Mouse (Mus musculus) liver, embryonic 14.5 days (tissue): ENCODE results near the gene Recql. TPM values are rescaled to one million over a fixed set of nuclear protein-coding genes. Genes with fewer than 3 reads are reported as not detected.

Experiments used
- ATAC-seq: fragments of 200-750 bp; cut with Nextera tagmentation; 2 replicates; pipeline ENCODE4 v1.8.0; 2017; ENCODE audit warnings: moderate number of reproducible peaks, mild to moderate bottlenecking, moderate library complexity; ENCODE audit not compliant: insufficient read depth
- DNase-seq, 3 experiments: peaks; one replicate each; pipeline ENCODE4 v3.0.0-alpha.2; 2012 to 2013; ENCODE audit warnings: low read depth in 3 of 3, low spot score in 3 of 3
- H3K27ac ChIP-seq: fragments of 300-500 bp; sonication (generic); 2 replicates; pipeline ENCODE4 v1.5.1; 2014; ENCODE audit warnings: moderate library complexity, mild to moderate bottlenecking, control low read depth, inconsistent platforms
- H3K27me3 ChIP-seq: fragments of 300-500 bp; sonication (generic); 2 replicates; pipeline ENCODE4 v1.6.1; 2014; ENCODE audit warnings: mild to moderate bottlenecking, low read length, moderate library complexity; ENCODE audit not compliant: control insufficient read depth, insufficient read depth
- H3K36me3 ChIP-seq: fragments of 300-500 bp; sonication (generic); replicated peaks from 2 replicates; pipeline ENCODE4 v1.6.1; 2014; ENCODE audit warnings: low read depth; ENCODE audit not compliant: control insufficient read depth, insufficient read depth
- H3K4me1 ChIP-seq, 2 experiments: fragments of 200-500 bp in 1 of 2; fragments of 300-500 bp in 1 of 2; sonication (generic) in 1 of 2; replicated peaks; 2 replicates each; pipeline ENCODE4 v1.6.1; 2012 to 2014; ENCODE audit warnings: antibody characterized with exemption in 1 of 2, inconsistent platforms in 1 of 2, low read length in 1 of 2; ENCODE audit not compliant: control insufficient read depth in 2 of 2, insufficient read depth in 2 of 2
- H3K4me2 ChIP-seq: fragments of 300-500 bp; sonication (generic); 2 replicates; pipeline ENCODE4 v1.6.1; 2014; ENCODE audit warnings: low read depth, mild to moderate bottlenecking, control low read depth, moderate library complexity
- H3K4me3 ChIP-seq, 2 experiments: fragments of 200-500 bp in 1 of 2; fragments of 300-500 bp in 1 of 2; sonication (generic) in 1 of 2; 2 replicates each; pipeline ENCODE4 v1.5.1; 2012 to 2014; ENCODE audit warnings: low read depth in 2 of 2, low read length in 2 of 2, mild to moderate bottlenecking in 2 of 2, control low read depth in 1 of 2, inconsistent platforms in 1 of 2, moderate library complexity in 1 of 2; ENCODE audit not compliant: insufficient read depth in 1 of 2
- H3K9ac ChIP-seq: fragments of 300-500 bp; sonication (generic); replicated peaks from 2 replicates; pipeline ENCODE4 v1.6.1; 2014; ENCODE audit warnings: mild to moderate bottlenecking, control low read depth, moderate library complexity
- H3K9me3 ChIP-seq: fragments of 300-500 bp; sonication (generic); 2 replicates; pipeline ENCODE4 v1.6.1; 2016; ENCODE audit warnings: low read length, mixed read lengths; ENCODE audit not compliant: control insufficient read depth
- CTCF ChIP-seq: IDR thresholded peaks from 2 replicates; pipeline ENCODE4 v1.5.1; 2016; ENCODE audit warnings: antibody characterized with exemption, low read depth, control low read depth
- EP300 ChIP-seq: IDR thresholded peaks from 2 replicates; pipeline ENCODE4 v1.6.1; 2016; ENCODE audit warnings: antibody characterized with exemption, low read depth
- WGBS: fragments of 180-500 bp; shearing (Covaris S2); extraction: QIAGEN DNeasy Blood & Tissue Kit; methylation state at CpG from one replicate; pipeline ENCODE4 v1.1.7; 2014; ENCODE audit not compliant: insufficient replicate concordance; 5-methylcytosine and 5-hydroxymethylcytosine counted together
- polyA plus RNA-seq, 2 experiments: library from polyadenylated mRNA; depleted of rRNA in 1 of 2; stranded (reverse) in 1 of 2; unstranded in 1 of 2; fragments of >200 nt; fragmentation: Nextera tagmentation in 1 of 2; extraction: Ambion mirVana in 1 of 2; gene quantifications; 2 replicates each; pipeline versions ENCODE4 v1.2.1 to v1.2.3; 2012 to 2014

Recql gene
- polyA plus RNA-seq, 2 experiments, result 10.1 to 17.0 TPM

GRCm38 (mm10) chr6:142379961-142380360 lies 6.9 kb downstream of the Recql start:
- H3K27ac ChIP-seq, result no peak overlapping the region
- no peak overlapping the region for H3K4me3 ChIP-seq
- no peak overlapping the region for H3K4me2 ChIP-seq
- peaks cover 9% of the 10 kb centered on the region; the same call in 1 of the 2 replicates for H3K36me3 ChIP-seq
- 80% methylated on average over 6 of the region's 6 CpGs for WGBS
- TF ChIP-seq EP300 (no peak), CTCF (no peak)
- H3K4me1 ChIP-seq, result 0 out of 4 replicates have a peak, but pooled peaks cover 0 to 3% of the 10 kb centered on the region in 2 experiments
- DNase-seq (no peak), ATAC-seq (no peak)
- no peaks in the 10 kb centered on the region for H3K27me3 ChIP-seq
- no peak overlapping the region for H3K9ac ChIP-seq
- no peaks in the 10 kb centered on the region for H3K9me3 ChIP-seq

GRCm38 (mm10) chr6:142378576-142379330 lies 8.1 kb downstream of the Recql start:
- Histone ChIP-seq H3K4me2 (no peak overlapping the region), H3K4me3 (no peak overlapping the region), H3K27ac (no peak overlapping the region), H3K4me1 (no peaks in the 10 kb centered on the region), H3K9ac (no peak overlapping the region), H3K27me3 (no peaks in the 10 kb centered on the region), H3K9me3 (no peaks in the 10 kb centered on the region), H3K36me3 (peaks cover 11% of the 10 kb centered on the region; the same call in 1 of the 2 replicates)
- TF ChIP-seq CTCF (no peak), EP300 (no peak)
- ATAC-seq (no peak), DNase-seq (no peak)
- WGBS, result 74% methylated on average over 8 of the region's 8 CpGs

GRCm38 (mm10) chr6:142377081-142377480 lies 9.8 kb downstream of the Recql start:
- no peak overlapping the region for H3K27ac ChIP-seq
- H3K4me1 ChIP-seq, result no peaks in the 10 kb centered on the region
- H3K4me2 ChIP-seq, result no peak overlapping the region
- H3K27me3 ChIP-seq, result no peaks in the 10 kb centered on the region
- H3K36me3 ChIP-seq, result peaks cover 15% of the 10 kb centered on the region
- H3K9me3 ChIP-seq, result no peaks in the 10 kb centered on the region
- TF ChIP-seq EP300 (no peak), CTCF (no peak)
- no peak overlapping the region for H3K9ac ChIP-seq
- DNase-seq (no peak), ATAC-seq (no peak)
- no peak overlapping the region for H3K4me3 ChIP-seq
- WGBS, result 70% methylated on average over 1 of the region's 1 CpGs

GRCm38 (mm10) chr6:142369568-142369967 lies 17.3 kb downstream of the Recql start:
- Histone ChIP-seq H3K4me2 (no peak overlapping the region), H3K27me3 (no peaks in the 10 kb centered on the region), H3K4me1 (no peaks in the 10 kb centered on the region), H3K36me3 (peaks cover 37% of the 10 kb centered on the region), H3K9me3 (no peaks in the 10 kb centered on the region), H3K27ac (no peak overlapping the region), H3K4me3 (no peak overlapping the region), H3K9ac (no peak overlapping the region)
- no peak for TF ChIP-seq EP300
- TF ChIP-seq CTCF, result no peak
- ATAC-seq (no peak), DNase-seq (no peak)
- WGBS, result 77% methylated on average over 3 of the region's 3 CpGs

- 84% methylated on average over 3 of the region's 3 CpGs for WGBS
- Histone ChIP-seq H3K27ac (no peak overlapping the region), H3K9ac (no peak overlapping the region), H3K27me3 (no peaks in the 10 kb centered on the region), H3K9me3 (no peaks in the 10 kb centered on the region), H3K4me3 (no peak overlapping the region), H3K36me3 (peaks cover 42% of the 10 kb centered on the region), H3K4me2 (no peak overlapping the region), H3K4me1 (no peaks in the 10 kb centered on the region)
- DNase-seq (no peak), ATAC-seq (no peak)
- TF ChIP-seq CTCF, result no peak
- TF ChIP-seq EP300, result no peak
Observed at GRCm38 (mm10) chr6:142367565-142367964, 19.3 kb downstream of the Recql start.
